Mouse (Mus musculus) splenic B cell, adult 2 months (primary cell): ENCODE data around the gene Wap.

ENCODE experiments used
- DNase-seq: peaks from one replicate; pipeline ENCODE4 v3.0.0-alpha.2; 2011; ENCODE audit warnings: low read depth, low spot score
- H3K27me3 ChIP-seq: 2 replicates; pipeline ENCODE4 v1.6.1; 2012; ENCODE audit warnings: mild to moderate bottlenecking, low read length, moderate library complexity, mixed read lengths; ENCODE audit not compliant: control insufficient read depth, poor library complexity, insufficient read depth, severe bottlenecking
- H3K36me3 ChIP-seq: 2 replicates; pipeline ENCODE4 v1.6.1; 2012; ENCODE audit warnings: mild to moderate bottlenecking, low read length, moderate library complexity, mixed read lengths; ENCODE audit not compliant: control insufficient read depth, poor library complexity, insufficient read depth, severe bottlenecking

Gene Wap

GRCm38 (mm10) chr11:6650519-6650918, 12.1 kb upstream of the Wap start:
- Histone ChIP-seq H3K27me3 (no peaks in the 10 kb centered on the region), H3K36me3 (no peaks in the 10 kb centered on the region)
- no peak for DNase-seq

DNA sequence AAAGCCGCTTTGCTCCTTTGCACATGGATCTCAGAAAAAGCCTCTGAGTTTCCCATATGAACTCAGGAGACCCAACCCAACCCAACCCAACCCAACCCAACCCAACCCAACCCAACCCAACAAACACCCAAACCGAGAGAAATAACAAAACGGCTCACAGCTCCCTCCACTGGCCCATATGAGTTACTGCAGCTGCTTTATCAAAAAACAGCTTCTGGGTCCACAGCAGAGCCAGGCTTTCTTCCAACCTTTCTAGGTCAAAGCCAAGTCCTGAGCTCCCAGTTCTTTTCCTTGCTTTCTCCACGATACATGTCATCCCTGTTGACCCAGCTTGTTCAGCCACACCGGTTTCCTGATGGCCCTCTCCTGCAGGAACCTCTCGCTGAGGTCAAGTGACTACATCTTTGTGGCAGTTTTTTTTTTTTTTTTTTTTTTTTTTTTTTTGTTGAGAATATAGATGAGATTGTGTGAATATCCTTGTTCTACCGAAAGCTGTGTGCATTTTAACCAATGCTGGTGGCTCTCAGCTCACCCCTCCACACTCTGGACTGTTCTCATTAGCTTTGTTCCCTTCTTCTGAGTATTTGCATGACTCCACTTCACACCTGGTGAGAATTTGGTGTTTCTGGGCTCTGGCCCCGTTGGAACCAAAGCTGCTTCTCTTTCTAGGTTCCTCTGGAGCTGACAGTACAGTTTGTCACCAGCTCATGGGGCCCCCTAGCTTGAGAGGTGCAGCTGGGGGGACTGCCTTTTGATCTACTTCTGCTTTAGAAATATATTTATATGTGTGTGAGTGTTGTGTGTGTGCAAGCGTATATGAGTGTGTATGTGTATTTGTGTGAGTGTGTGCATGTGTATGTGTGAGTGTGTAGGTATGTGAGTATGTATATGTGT, 9.6 kb upstream of the Wap start:
- DNase-seq = peak; percentile 23
- Histone ChIP-seq H3K36me3 (no peaks in the 10 kb centered on the region), H3K27me3 (no peaks in the 10 kb centered on the region)

DNA sequence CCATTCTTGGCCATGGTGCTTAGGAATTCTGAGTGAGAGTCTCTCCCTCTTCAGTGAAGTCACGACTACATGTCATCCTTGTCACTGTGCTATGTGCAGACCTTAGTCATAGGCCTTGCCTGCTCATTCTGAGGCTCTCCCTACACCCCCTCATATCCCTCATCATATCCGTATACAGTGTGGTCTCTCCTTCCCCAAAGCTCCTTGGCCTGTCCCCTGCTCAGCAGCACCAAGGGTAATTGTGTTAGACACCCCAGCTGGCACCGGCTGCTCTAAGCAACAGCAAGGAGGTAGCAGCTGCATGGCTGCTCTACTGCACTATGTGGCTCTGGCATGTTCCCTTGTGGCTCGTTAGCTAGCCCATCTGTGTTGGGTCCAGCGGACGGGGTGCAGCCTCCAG, 6.1 kb upstream of the Wap start:
- H3K27me3 ChIP-seq = no peaks in the 10 kb centered on the region
- H3K36me3 ChIP-seq = no peaks in the 10 kb centered on the region
- no peak for DNase-seq

DNA sequence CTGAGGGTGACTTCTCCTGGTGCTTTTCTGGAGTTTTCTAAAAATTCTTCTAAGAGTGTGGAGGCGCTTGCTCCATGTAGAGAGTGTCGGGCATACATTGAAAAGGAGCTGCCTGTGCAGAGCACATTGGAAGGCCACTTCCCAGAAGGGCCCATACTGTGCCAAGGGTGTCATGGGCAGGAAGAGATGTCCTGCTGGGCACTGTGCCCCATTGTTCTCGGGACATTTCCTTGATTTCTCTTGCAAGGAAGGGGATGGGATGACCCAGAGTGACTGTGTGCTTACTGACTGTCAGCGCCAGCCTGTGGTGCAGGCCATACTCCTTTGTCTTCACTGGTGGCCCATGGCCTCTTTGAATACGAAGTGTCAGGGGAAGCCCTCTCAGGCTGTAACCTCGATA, 635 bp upstream of the Wap start:
- Histone ChIP-seq H3K27me3 (no peaks in the 10 kb centered on the region), H3K36me3 (no peaks in the 10 kb centered on the region)
- no peak for DNase-seq

GRCm38 (mm10) chr11:6636150-6636549, 2.3 kb downstream of the Wap start:
- no peaks in the 10 kb centered on the region for H3K36me3 ChIP-seq
- H3K27me3 ChIP-seq = no peaks in the 10 kb centered on the region
- DNase-seq = peak; percentile 37

- Histone ChIP-seq H3K27me3 (no peaks in the 10 kb centered on the region), H3K36me3 (no peaks in the 10 kb centered on the region)
- peak; percentile 80 for DNase-seq
Measured at GRCm38 (mm10) chr11:6629655-6630054, 8.8 kb downstream of the Wap start.

DNA sequence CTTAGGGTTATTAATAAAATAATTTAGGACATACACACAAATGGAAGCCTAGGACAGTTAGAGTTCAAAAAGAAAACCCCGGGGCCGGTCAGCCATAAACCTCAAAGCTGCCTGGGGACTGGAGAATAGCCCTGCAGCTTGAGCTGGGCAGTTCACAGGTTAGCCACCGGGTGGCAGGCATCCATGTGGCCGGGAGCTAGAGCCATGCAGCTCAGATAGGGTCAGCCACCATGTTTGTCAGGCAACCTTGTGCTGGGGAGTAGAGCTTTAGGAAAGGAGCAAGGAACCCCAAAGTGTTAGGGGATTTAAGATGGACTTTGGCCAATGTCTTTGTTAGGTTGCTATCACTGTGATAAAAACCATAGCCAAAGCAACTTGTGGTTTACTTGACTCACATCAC, 9.9 kb downstream of the Wap start:
- DNase-seq = peak; percentile 70
- Histone ChIP-seq H3K36me3 (peaks cover 4% of the 10 kb centered on the region), H3K27me3 (no peaks in the 10 kb centered on the region)

- Histone ChIP-seq H3K36me3 (peaks cover 4% of the 10 kb centered on the region), H3K27me3 (no peaks in the 10 kb centered on the region)
- DNase-seq = peak; percentile 83
Measured at GRCm38 (mm10) chr11:6627731-6628130, 10.7 kb downstream of the Wap start.

DNA sequence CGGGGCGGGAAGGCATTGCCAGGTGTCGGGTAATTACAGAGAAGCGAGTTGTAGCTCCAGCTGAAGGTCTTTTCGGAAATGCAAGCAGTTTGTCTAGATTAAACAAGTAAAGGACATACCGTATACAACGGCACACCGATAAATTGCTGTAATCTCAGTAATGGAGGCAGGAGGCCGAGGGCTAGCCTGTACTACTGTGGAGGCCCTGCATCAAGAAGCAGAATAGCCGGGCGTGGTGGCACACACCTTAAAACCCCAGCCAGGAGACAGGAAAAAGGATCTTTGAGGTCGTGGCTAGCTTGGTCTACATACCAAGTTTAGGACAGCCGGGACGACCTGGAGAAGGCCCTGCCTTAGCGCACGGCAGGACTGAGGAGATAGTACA, 12.1 kb downstream of the Wap start:
- H3K27me3 ChIP-seq = no peaks in the 10 kb centered on the region
- peaks cover 4% of the 10 kb centered on the region for H3K36me3 ChIP-seq
- no peak for DNase-seq

DNA sequence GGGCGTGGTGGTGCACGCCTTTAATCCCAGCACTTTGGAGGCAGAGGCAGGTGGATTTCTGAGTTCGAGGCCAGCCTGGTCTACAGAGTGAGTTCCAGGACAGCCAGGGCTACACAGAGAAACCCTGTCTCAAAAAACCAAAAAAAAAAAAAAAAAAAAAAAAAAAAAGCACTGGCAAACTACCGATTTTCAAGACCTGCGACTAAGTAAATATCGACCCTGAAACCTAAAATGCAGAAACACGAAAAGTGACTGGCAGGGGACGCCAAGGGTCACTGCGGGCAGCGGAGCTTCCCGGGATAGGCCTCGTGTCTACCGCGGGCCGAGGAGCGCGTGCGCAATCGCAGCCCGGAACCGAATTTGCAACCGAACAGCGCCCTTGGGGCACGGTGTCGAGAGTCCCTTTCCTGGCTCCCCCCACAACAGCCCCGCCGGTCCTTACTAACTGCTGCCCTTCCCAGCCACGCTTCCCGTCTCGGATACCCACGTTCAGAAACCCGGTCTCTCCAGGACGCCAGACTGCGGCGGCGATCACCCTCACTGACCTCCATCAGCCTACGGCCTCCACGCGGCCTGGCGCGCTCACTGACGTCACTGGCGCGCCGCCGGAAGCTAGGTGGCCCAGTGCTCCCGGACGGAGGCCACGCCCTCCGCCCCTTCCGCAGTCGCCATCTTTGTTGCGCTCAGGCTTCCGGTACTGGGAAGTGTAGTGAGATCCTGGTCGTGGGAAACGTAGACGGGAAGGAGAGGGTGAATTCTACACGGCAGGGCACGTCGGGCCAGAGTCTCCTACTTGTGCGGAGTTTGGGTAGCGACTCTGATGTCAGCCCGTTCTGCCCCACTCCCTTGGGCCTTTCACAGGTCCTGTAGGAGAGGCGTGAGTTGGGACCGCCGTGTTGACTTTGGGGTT, 12.7 kb downstream of the Wap start, which contains the start of gene Tbrg4:
Tbrg4 (minus strand) TSS at position 590 of the 910 bp plus-strand sequence.
- H3K36me3 ChIP-seq = peaks cover 7% of the 10 kb centered on the region
- H3K27me3 ChIP-seq = no peaks in the 10 kb centered on the region
- DNase-seq = peak; percentile 95

DNA sequence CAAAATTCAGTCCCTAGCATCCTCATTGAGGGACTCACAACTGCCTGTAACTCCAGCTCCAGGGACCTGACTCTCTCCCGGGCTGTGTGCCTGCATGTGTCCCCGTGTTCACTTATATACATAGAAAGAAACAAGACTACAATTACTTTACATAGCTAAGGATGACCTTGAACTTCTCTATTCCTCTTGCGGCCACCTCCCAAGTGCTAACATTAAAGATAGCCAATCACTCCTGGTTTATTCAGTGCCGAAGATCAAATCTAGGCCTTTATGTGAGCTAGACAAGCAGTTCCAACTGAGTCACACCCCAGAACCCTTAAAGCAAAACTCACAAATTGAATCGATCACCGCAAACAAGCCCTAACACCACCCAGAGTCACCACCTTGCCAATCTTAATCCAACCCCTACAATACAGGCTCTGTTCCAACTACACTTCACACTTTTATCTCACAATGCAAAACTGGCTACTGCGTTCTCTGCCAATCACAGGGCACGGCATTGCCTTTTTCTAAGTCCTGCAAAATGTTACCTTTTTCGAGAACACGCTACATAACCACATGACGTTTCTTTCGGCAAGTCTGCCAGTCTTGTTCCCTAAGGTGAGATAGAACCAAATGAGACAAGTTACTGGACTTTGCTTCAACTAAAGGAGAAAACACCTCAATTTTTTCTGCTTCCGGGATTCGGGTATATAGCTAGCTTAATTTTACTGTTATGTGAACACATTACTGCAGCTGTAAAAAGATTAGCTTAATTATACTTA, 13.6 kb downstream of the Wap start:
- no peak for DNase-seq

DNA sequence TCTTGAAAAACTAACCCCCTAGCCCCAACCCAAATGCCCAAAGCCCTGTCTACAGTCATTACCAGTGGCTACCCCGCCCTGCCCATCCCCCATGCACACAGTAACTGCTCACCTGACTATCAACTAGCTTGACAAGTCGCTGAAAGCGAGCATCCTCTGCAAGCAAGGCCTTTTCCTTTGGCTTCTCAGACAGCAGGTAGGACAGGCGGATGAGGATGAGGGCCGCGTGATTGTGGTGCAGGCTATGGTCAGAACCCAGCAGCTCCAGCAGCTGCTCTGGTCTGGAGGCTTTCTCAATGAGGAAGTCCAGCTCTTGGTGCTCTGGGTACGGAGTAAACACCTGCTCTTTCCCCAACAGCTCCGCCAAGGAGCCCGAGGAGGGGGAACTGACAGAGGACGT, 14.7 kb downstream of the Wap start:
- H3K27me3 ChIP-seq = no peaks in the 10 kb centered on the region
- no peak for DNase-seq
- H3K36me3 ChIP-seq = peaks cover 13% of the 10 kb centered on the region

More for the DNA sequence above, 13.6 kb downstream of the Wap start:
- H3K27me3 ChIP-seq = no peaks in the 10 kb centered on the region
- peaks cover 10% of the 10 kb centered on the region for H3K36me3 ChIP-seq

GRCm38 (mm10) chr11:6615250-6616205, 22.9 kb downstream of the Wap start:
- H3K36me3 ChIP-seq = peaks cover 19% of the 10 kb centered on the region
- no peaks in the 10 kb centered on the region for H3K27me3 ChIP-seq
- no peak for DNase-seq
